Comparison of ENCODE assay signal across 8 mouse cellular contexts in genomic region chr13:23584331-23584730, GRCm38 (mm10). TPM values are rescaled to one million over a fixed set of nuclear protein-coding genes. Genes with fewer than 3 reads are reported as not detected.
DNase-seq lines count a peak whose midpoint lies in the region; ATAC-seq and TF ChIP-seq lines count a peak whose summit lies in the region.

No protein-coding gene starts in this region.

- H3K9ac ChIP-seq in hindbrain, embryonic 15.5 days: peak overlapping the region; percentile 62; the same call in 1 of the 2 replicates
- no peak overlapping the region for H3K9ac ChIP-seq in midbrain, postnatal 0 days (replicated peaks; ENCODE audit: low read length, poor library complexity, severe bottlenecking)

- H3K36me3 ChIP-seq in hindbrain, embryonic 15.5 days: no peaks in the 10 kb centered on the region
- H3K36me3 ChIP-seq in midbrain, postnatal 0 days (ENCODE audit: insufficient read depth, low read length): no peaks in the 10 kb centered on the region

- H3K27ac ChIP-seq in layer of hippocampus, adult 2 months: peak overlapping the region; percentile 95
- peak overlapping the region; percentile 99 for H3K27ac ChIP-seq in brown adipose tissue, adult 24 weeks (replicated peaks; ENCODE audit: low read depth, low read length)
- H3K27ac ChIP-seq in hindbrain, embryonic 15.5 days (replicated peaks): peak overlapping the region; percentile 93
- peak overlapping the region; percentile 79 for H3K27ac ChIP-seq in midbrain, postnatal 0 days (ENCODE audit: low read depth, low read length)

- peaks cover 11% of the 10 kb centered on the region; the same call in 1 of the 2 replicates for H3K4me1 ChIP-seq in brown adipose tissue, adult 24 weeks (ENCODE audit: control insufficient read depth, insufficient read depth, insufficient read length, low read length)
- H3K4me1 ChIP-seq in hindbrain, embryonic 15.5 days (replicated peaks): peaks cover 38% of the 10 kb centered on the region
- peaks cover 3% of the 10 kb centered on the region; the same call in 1 of the 2 replicates for H3K4me1 ChIP-seq in midbrain, postnatal 0 days (ENCODE audit: insufficient read depth, low read length)

- no peak for TF ChIP-seq CTCF in layer of hippocampus, adult 2 months (conservative IDR thresholded peaks at IDR 0.05)
- no peak for TF ChIP-seq CTCF in midbrain, postnatal 0 days (IDR thresholded peaks at IDR 0.05)

- peak overlapping the region; percentile 64 for H3K4me3 ChIP-seq in layer of hippocampus, adult 2 months
- peak overlapping the region; percentile 92 for H3K4me3 ChIP-seq in brown adipose tissue, adult 24 weeks (ENCODE audit: insufficient read depth, low read depth, low read length)
- H3K4me3 ChIP-seq in hindbrain, embryonic 15.5 days: peak overlapping the region; percentile 53
- peak overlapping the region; percentile 47 for H3K4me3 ChIP-seq in midbrain, postnatal 0 days (ENCODE audit: low read depth, low read length)

- H3K9me3 ChIP-seq in hindbrain, embryonic 15.5 days: no peaks in the 10 kb centered on the region
- H3K9me3 ChIP-seq in midbrain, postnatal 0 days (ENCODE audit: low read length): no peaks in the 10 kb centered on the region

- no peak for ATAC-seq in hindbrain, embryonic 15.5 days (ENCODE audit: low FRiP score, low read depth)
- ATAC-seq in midbrain, postnatal 0 days (ENCODE audit: low FRiP score): no peak

- peak overlapping the region; percentile 93 for H3K4me2 ChIP-seq in hindbrain, embryonic 15.5 days
- H3K4me2 ChIP-seq in midbrain, postnatal 0 days (ENCODE audit: low read depth, low read length, poor library complexity, severe bottlenecking): peak overlapping the region; percentile 85

- DNase-seq in layer of hippocampus, adult 2 months (ENCODE audit: low spot score in 2 of 2): no peak
- no peak for DNase-seq in layer of hippocampus, postnatal 25 days (ENCODE audit: extremely low spot score in 1 of 2, low spot score in 1 of 2)
- no peak for DNase-seq in midbrain, postnatal 0 days (ENCODE audit: low spot score)
- DNase-seq in adrenal gland, adult 2 months: no peak
- DNase-seq in adrenal gland, postnatal 36 days: no peak
- no peak for DNase-seq in layer of hippocampus, adult 18-20 months (ENCODE audit: low spot score in 2 of 2)

- H3K27me3 ChIP-seq in hindbrain, embryonic 15.5 days: no peaks in the 10 kb centered on the region
- H3K27me3 ChIP-seq in midbrain, postnatal 0 days (ENCODE audit: insufficient read depth, low read length): no peaks in the 10 kb centered on the region

RNA-seq across cellular contexts. Expression of gene Hist1h4d, which starts 2.9 kb away (rescaled TPM):
- total RNA-seq in layer of hippocampus, adult 2 months (2021): 100 to 1,000 TPM; 140 to 146 TPM
- 100 to 1,000 TPM; 129 to 153 TPM for total RNA-seq in layer of hippocampus, postnatal 25 days (2021)
- not detected in 2 replicates for polyA plus RNA-seq in brown adipose tissue, adult 24 weeks (2012; ENCODE audit: insufficient read depth, insufficient read length, missing spikeins)
- polyA plus RNA-seq in hindbrain, embryonic 15.5 days (2015; fragmentation: Nextera tagmentation; extraction: Ambion mirVana): 35.1 and 51.2 TPM in 2 replicates
- total RNA-seq in midbrain, postnatal 0 days (2014; rRNA removed): 900 and 1,141 TPM in 2 replicates
- polyA plus RNA-seq in midbrain, postnatal 0 days (2015; fragmentation: Nextera tagmentation; extraction: Ambion mirVana): 18.0 and 18.8 TPM in 2 replicates
- 100 to 1,000 TPM; 118 to 129 TPM for total RNA-seq in adrenal gland, adult 2 months (2021)
- 2.6 and 2.7 TPM in 2 replicates for polyA plus RNA-seq in adrenal gland, adult 2 months (2012; rRNA removed)
- 100 to 1,000 TPM; 159 to 164 TPM for total RNA-seq in adrenal gland, postnatal 36 days (2021)
- total RNA-seq in layer of hippocampus, adult 18-20 months (2021): 100 to 1,000 TPM; 152 to 153 TPM

RNA-seq across cellular contexts. Expression of gene Hist1h3d, which starts 8.8 kb away (rescaled TPM):
- total RNA-seq in layer of hippocampus, adult 2 months (2021): 10 to 100 TPM; 12.1 to 13.0 TPM
- total RNA-seq in layer of hippocampus, postnatal 25 days (2021): 10 to 100 TPM; 10.0 to 14.4 TPM
- polyA plus RNA-seq in brown adipose tissue, adult 24 weeks (2012; ENCODE audit: insufficient read depth, insufficient read length, missing spikeins): 1.1 and 2.5 TPM in 2 replicates
- polyA plus RNA-seq in hindbrain, embryonic 15.5 days (2015; fragmentation: Nextera tagmentation; extraction: Ambion mirVana): 1.2 and 2.0 TPM in 2 replicates
- total RNA-seq in midbrain, postnatal 0 days (2014; rRNA removed): 49.8 and 92.5 TPM in 2 replicates
- 0.42 and 0.55 TPM in 2 replicates for polyA plus RNA-seq in midbrain, postnatal 0 days (2015; fragmentation: Nextera tagmentation; extraction: Ambion mirVana)
- total RNA-seq in adrenal gland, adult 2 months (2021): 1 to 10 TPM; 3.7 to 6.5 TPM
- polyA plus RNA-seq in adrenal gland, adult 2 months (2012; rRNA removed): 3.7 TPM in 2 replicates
- 1 to 10 TPM; 7.4 TPM for total RNA-seq in adrenal gland, postnatal 36 days (2021)
- 10 to 100 TPM; 11.8 to 13.6 TPM for total RNA-seq in layer of hippocampus, adult 18-20 months (2021)

RNA-seq across cellular contexts. Expression of gene Hist1h2ad, which starts 10.2 kb away (rescaled TPM):
- 10 to 100 TPM in 1 of 2 experiments, 1 to 10 TPM in 1; 5.0 to 13.0 TPM for total RNA-seq in layer of hippocampus, adult 2 months (2021)
- 10 to 100 TPM in 1 of 2 experiments, 1 to 10 TPM in 1; 7.1 to 11.6 TPM for total RNA-seq in layer of hippocampus, postnatal 25 days (2021)
- polyA plus RNA-seq in brown adipose tissue, adult 24 weeks (2012; ENCODE audit: insufficient read depth, insufficient read length, missing spikeins): not detected in 2 replicates
- polyA plus RNA-seq in hindbrain, embryonic 15.5 days (2015; fragmentation: Nextera tagmentation; extraction: Ambion mirVana): not detected in 2 replicates
- total RNA-seq in midbrain, postnatal 0 days (2014; rRNA removed): 162 and 232 TPM in 2 replicates
- not detected in 2 replicates for polyA plus RNA-seq in midbrain, postnatal 0 days (2015; fragmentation: Nextera tagmentation; extraction: Ambion mirVana)
- 1 to 10 TPM; 2.9 to 6.4 TPM for total RNA-seq in adrenal gland, adult 2 months (2021)
- polyA plus RNA-seq in adrenal gland, adult 2 months (2012; rRNA removed): 2.5 and 3.2 TPM in 2 replicates
- 10 to 100 TPM in 1 of 2 experiments, 1 to 10 TPM in 1; 8.1 to 13.6 TPM for total RNA-seq in adrenal gland, postnatal 36 days (2021)
- total RNA-seq in layer of hippocampus, adult 18-20 months (2021): 1 to 10 TPM; 3.8 to 7.1 TPM

RNA-seq across cellular contexts. Expression of gene Hist1h2bf, which starts 10.3 kb away (rescaled TPM):
- 10 to 100 TPM; 22.8 to 29.6 TPM for total RNA-seq in layer of hippocampus, adult 2 months (2021)
- total RNA-seq in layer of hippocampus, postnatal 25 days (2021): 10 to 100 TPM; 26.4 to 30.6 TPM
- 4.4 TPM in 1 of 2 replicates, not detected in the other for polyA plus RNA-seq in brown adipose tissue, adult 24 weeks (2012; ENCODE audit: insufficient read depth, insufficient read length, missing spikeins)
- 0.76 and 2.0 TPM in 2 replicates for polyA plus RNA-seq in hindbrain, embryonic 15.5 days (2015; fragmentation: Nextera tagmentation; extraction: Ambion mirVana)
- total RNA-seq in midbrain, postnatal 0 days (2014; rRNA removed): 194 and 327 TPM in 2 replicates
- 0.43 TPM in 1 of 2 replicates, not detected in the other for polyA plus RNA-seq in midbrain, postnatal 0 days (2015; fragmentation: Nextera tagmentation; extraction: Ambion mirVana)
- total RNA-seq in adrenal gland, adult 2 months (2021): 10 to 100 TPM; 17.9 to 21.6 TPM
- polyA plus RNA-seq in adrenal gland, adult 2 months (2012; rRNA removed): 0.80 and 5.5 TPM in 2 replicates
- 10 to 100 TPM; 34.6 to 44.5 TPM for total RNA-seq in adrenal gland, postnatal 36 days (2021)
- 10 to 100 TPM; 24.1 to 24.2 TPM for total RNA-seq in layer of hippocampus, adult 18-20 months (2021)

RNA-seq across cellular contexts. Expression of gene Hist1h2bg, which starts 13.1 kb away (rescaled TPM):
- total RNA-seq in layer of hippocampus, adult 2 months (2021): 10 to 100 TPM; 74.0 to 78.9 TPM
- total RNA-seq in layer of hippocampus, postnatal 25 days (2021): 10 to 100 TPM; 79.1 to 83.5 TPM
- not detected in 2 replicates for polyA plus RNA-seq in brown adipose tissue, adult 24 weeks (2012; ENCODE audit: insufficient read depth, insufficient read length, missing spikeins)
- 2.5 and 3.1 TPM in 2 replicates for polyA plus RNA-seq in hindbrain, embryonic 15.5 days (2015; fragmentation: Nextera tagmentation; extraction: Ambion mirVana)
- 248 and 572 TPM in 2 replicates for total RNA-seq in midbrain, postnatal 0 days (2014; rRNA removed)
- 2.8 and 4.5 TPM in 2 replicates for polyA plus RNA-seq in midbrain, postnatal 0 days (2015; fragmentation: Nextera tagmentation; extraction: Ambion mirVana)
- total RNA-seq in adrenal gland, adult 2 months (2021): 10 to 100 TPM; 41.1 to 60.2 TPM
- polyA plus RNA-seq in adrenal gland, adult 2 months (2012; rRNA removed): 25.3 and 27.0 TPM in 2 replicates
- total RNA-seq in adrenal gland, postnatal 36 days (2021): 100 to 1,000 TPM; 105 to 116 TPM
- total RNA-seq in layer of hippocampus, adult 18-20 months (2021): 10 to 100 TPM; 58.3 to 66.2 TPM

Comparison
In these comparisons a context has a peak if more than half of its experiments do, and no peak if none do; other contexts are left out.
1. RNA of gene Hist1h2ad, which starts 10.2 kb away (total RNA-seq): 162 to 232 TPM in midbrain, postnatal 0 days; 8.1 to 13.6 TPM in adrenal gland, postnatal 36 days, 5.0 to 13.0 TPM in layer of hippocampus, adult 2 months, 7.1 to 11.6 TPM in layer of hippocampus, postnatal 25 days, 3.8 to 7.1 TPM in layer of hippocampus, adult 18-20 months and 2.9 to 6.4 TPM in adrenal gland, adult 2 months; every median in the first group is over 10 times any median in the second.
2. Peak in every context shown above with its lines, with median percentiles within 50 percentile points of each other: H3K27ac ChIP-seq and H3K4me3 ChIP-seq.